Mouse (Mus musculus) left cerebral cortex, postnatal 36 days (tissue): ENCODE data around the gene 1700022I11Rik. TPM values are rescaled to one million over a fixed set of nuclear protein-coding genes. Genes with fewer than 3 reads are reported as not detected.

Experiments used
- DNase-seq, 2 experiments: peaks; one replicate each; pipeline ENCODE4 v3.0.0; 2021 to 2022; ENCODE audit warnings: low spot score in 2 of 2, mixed read lengths in 1 of 2
- intact Hi-C: fragments of 180-260 bp; cut with DNase I; formaldehyde crosslinking; loops from one replicate; pipeline ENCODE4 v1.15.1; 2025
- total RNA-seq, 2 experiments: library from RNA; stranded (reverse); gene quantifications; 2 replicates each; pipeline ENCODE4 v1.2.3; 2021

The 1700022I11Rik gene
- not detected for total RNA-seq

DNA sequence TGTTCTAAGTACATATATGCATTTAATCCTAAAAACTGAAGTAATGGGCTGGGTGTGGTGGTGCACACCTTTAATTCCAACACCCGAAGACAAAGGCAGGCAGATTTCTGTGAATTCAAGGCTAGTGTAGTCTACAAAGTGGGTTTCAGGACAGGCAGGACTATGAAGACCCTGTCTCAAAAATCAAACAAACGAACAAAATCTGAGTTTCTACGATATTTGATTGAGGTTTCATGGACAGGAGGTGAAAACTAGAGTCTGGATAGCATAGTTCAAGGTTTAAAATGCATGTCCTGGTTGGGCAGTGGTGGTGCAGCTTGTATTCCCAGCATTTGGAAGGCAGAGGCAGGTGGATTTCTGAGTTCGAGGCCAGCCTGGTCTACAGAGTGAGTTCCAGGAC, at the start of gene 1700022I11Rik:
Gene 1700022I11Rik, plus strand, starts transcription at position 301 of the 400 bp plus-strand sequence.
- no peak for DNase-seq
- intact Hi-C loops, result no loop called here

DNA sequence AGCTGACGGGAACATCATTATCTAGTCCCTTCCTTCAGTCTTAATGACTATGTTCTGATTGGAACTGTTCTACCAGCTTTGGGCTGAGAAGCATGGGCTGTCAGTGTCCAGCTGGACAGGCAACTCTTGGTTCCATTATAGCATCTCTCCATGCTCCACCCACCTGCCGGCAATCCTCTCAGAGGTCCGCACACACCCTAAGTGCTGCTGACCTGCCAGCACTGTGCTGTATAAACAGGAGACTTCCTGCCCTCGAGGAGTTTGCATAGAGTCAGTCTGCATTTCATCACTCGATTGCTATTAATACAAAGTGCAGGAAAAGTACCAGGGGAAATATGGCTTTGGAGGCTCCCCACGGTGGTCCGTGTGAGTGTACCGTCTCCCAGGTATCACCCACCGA, 48.7 kb upstream of the 1700022I11Rik start:
- intact Hi-C loops, result loop anchor here (5.0 kb wide), 1 partner anchor 33 kb away; no protein-coding TSS in a partner anchor
- peak; percentile 12 to 17 for DNase-seq

DNA sequence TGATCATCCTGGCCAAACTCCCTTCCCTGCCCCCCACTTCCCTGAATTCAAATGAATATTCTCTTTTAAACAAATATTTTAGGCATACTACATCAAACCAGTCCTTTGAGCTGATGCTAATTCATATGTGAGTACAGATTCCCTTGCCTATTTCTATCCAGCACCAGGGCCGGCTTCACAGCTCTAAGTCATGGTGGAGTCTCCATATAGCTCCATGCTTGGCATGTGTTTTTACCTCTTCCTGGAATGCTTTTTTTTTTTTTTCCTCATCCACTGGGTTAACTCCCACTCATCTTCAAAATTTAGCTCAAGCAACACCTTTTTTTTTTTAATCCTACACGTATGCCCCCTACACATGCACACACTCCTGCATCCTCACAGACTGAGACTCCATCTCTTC, 47.9 kb upstream of the 1700022I11Rik start:
- intact Hi-C loops, result loop anchor here (5.0 kb wide), 1 partner anchor 34 kb away; no protein-coding TSS in a partner anchor

DNA sequence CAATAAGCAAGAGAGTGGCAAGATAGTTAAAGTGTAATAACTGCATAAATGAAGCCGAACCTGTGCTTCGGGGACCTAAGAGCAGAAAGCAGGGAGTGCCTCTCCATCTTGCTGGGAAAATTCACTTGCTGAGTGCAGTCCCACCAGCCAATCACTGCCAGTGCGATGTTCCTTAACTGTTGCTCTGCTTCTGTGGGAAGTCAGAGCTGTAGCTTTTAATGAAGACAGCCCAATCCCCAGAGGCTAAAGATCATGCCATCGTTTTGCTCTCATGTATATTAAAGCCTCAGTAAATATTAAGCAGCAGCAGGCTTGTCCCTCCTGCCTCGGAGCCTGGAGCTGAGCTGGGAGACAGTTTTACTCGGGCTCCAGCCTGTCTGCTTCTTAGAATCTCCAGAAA, 47.3 kb upstream of the 1700022I11Rik start:
- intact Hi-C loops, result loop anchor here (5.0 kb wide), 1 partner anchor 35 kb away; no protein-coding TSS in a partner anchor

More for the DNA sequence above, 47.9 kb upstream of the 1700022I11Rik start:
- DNase-seq, result peak; percentile 40 to 53

DNA sequence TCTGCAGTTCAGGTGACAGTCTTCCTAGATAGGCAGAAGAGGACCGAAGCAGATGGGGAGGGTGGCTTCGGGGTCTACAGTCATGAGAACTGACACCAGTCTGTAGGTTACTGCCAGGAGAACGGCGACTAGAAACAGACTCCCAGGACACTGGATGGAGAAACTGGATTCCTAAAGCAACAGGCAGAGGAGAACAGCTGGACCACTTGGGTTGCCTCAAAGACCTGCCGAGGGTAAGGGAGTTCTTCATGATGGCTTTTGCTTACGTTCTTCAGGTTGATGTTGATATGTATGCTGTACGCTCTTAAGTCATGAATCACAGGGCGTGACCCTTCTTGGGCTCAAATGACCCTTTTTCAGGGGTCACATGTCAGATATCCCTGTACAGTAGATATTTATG, 46.9 kb upstream of the 1700022I11Rik start:
- intact Hi-C loops, result loop anchor here (5.0 kb wide), 1 partner anchor 35 kb away; no protein-coding TSS in a partner anchor

More for the DNA sequence above, 47.3 kb upstream of the 1700022I11Rik start:
- peak in 1 of 2 experiments; percentile 46 for DNase-seq

DNA sequence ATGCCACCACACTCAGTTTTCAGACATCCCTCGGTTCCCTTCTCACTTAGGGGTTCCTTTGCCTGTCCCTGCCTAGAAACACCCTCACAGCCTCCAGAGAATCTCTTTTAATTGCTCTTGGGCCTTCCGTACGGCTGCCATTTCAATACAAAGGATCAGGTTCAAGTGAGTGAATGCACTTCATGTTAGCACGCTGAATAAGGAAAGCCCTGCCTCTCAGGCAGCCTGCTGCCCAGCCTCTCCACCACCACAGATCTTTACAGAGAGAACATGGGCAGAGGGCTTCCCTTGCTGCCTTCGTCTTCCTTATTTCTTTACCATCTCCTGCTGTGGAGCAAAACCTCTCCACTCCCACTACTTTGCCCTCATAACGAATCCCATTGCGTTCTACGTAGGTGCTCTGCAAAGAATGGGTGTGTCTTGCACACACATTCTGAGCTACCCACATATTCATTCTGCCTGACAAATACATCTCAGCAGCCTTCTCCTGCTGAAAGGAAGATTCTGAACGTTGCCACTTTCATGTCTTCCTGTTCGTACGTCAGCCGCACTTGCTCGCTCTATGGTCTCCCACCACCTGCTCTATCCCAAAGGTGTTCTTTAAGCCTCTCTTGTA, 45.2 kb upstream of the 1700022I11Rik start:
- DNase-seq, result peak; percentile 31 to 38
- intact Hi-C loops, result loop anchor here (5.0 kb wide), 1 partner anchor 37 kb away; no protein-coding TSS in a partner anchor

More for the DNA sequence above, 46.9 kb upstream of the 1700022I11Rik start:
- peak in 1 of 2 experiments; percentile 14 for DNase-seq

DNA sequence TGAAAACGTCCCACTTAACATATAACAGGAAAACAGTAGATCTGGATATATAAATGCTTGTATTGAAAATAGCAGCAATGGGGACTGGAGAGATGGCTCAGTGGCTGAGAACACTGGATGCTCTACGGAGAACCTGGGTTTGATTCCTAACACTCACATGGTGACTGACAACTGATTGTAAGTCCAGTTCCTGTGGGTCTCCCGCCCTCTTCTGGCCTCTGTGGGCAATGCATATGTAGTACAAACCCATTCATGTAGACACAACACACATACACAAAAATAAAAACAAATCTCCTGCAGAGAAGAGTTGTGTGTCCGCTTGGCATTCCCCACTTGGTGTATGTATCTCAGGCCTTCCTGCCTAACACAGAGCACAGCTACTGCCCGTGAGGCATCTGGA, 41.2 kb upstream of the 1700022I11Rik start:
- intact Hi-C loops, result no loop called here
- DNase-seq, result peak; percentile 2 to 3

DNA sequence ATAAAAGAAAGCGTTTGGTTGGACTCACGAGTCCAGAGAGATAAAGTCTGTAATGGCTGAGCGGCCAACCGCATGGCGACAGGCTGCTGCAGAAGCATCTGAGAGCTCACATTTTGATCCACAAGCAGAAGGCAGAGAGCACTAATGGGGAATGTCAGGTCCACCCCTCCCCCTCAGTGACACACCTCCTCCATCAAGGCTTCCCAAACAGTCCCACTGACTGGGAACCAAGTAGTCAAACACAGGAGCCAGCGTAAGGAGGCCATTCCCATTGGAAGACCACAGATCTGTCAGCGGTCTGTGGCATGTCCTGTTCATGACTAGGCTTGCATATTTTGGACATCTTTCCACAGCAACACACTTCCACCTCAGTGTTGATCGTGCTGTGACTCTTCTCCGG, 40.5 kb upstream of the 1700022I11Rik start:
- DNase-seq, result peak; percentile 2
- intact Hi-C loops, result no loop called here

DNA sequence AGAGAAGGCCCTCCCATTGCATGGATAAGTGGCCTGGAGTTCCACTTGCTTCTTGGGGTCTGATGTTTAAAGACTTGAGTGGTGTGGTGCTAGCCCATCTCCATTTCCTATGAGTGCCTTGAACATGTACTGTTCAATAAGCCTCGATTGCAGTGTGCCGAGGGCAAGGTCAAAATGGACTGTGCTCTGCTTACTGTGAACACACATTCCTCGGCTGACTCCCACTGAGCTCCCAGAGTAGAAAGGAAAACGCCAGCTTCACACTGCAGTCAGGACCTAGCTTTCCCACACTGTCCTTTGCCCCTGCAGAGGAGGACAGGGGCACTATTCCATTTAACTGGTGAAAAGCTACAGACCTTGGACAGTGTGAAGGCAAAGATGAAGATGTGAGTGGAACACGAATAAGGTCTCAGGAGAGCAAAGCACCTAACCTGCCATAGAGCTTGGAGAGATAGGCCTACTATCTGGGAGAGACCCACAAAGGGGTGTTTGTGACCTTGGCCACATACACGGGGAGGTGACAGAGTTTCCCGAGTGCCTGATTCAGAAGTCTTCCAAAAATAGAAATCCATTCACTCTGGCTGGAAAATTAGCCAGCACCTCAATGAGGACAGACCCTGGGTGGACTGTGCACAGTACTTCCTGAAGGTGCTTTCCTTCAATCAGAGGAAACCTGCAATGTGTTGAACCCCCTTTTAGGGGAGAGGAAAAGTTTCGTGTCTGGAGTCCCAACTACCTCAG, 37.0 kb upstream of the 1700022I11Rik start:
- peak; percentile 2 to 3 for DNase-seq
- intact Hi-C loops, result no loop called here

DNA sequence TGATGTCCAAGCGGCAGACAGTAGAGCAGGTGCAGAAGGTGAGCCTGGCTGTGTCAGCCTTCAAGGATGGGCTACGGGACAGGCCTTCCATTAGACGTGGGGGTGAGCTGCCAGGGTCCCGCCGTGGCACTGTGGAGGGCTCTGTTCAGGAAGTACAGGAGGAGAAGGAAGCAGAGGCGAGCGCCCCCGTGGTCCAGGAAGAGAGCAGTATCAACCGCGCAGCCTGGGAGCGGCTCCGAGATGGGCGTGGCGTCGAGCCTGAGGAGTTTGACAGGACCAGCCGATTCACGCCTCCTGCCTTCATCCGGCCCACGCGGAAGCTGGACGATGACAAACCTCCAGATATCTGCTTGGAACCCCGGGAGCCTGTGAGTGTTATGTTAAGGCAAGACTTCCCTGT, 35.8 kb upstream of the 1700022I11Rik start:
- intact Hi-C loops, result no loop called here
- peak; percentile 60 to 73 for DNase-seq

DNA sequence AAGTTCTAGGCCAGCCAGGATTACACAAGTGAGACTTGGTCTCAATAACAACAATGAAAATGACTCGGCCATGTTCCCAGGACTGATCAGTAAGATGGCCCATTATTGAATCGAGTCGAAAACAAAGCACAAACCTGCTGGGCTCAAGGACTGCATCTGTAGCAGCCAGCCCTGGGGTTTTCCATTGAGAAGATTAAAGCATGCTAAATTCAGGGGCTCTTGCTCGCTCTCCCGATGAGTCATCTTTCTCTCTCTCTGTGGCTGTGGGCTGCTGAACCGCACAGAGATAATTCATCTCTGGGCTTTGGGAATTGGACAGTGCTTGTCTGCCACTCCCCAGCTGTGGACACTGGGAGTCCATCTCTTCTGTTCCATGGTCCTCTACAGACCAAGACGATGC, 28.0 kb upstream of the 1700022I11Rik start:
- peak in 1 of 2 experiments; percentile 52 for DNase-seq
- intact Hi-C loops, result no loop called here

DNA sequence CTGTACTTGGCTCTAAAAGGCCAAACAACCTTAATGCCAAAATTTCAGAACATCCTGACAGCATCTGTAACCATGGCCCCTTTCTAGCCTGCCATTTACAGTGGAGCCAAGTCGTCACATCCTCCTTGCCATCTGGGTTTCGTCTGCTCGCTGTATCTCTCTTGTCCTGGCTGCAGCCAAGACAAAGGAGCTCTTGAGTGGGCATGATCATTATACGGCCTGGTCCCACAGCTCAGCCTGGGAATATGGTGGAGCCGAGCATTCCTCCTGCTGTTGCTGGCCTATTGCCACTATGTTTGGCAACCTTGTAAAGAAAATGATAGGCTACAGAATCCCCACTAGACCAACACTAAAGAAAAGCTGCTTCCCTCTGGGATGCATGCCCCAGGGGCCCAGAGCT, 26.1 kb upstream of the 1700022I11Rik start:
- intact Hi-C loops, result no loop called here
- peak in 1 of 2 experiments; percentile 22 for DNase-seq

DNA sequence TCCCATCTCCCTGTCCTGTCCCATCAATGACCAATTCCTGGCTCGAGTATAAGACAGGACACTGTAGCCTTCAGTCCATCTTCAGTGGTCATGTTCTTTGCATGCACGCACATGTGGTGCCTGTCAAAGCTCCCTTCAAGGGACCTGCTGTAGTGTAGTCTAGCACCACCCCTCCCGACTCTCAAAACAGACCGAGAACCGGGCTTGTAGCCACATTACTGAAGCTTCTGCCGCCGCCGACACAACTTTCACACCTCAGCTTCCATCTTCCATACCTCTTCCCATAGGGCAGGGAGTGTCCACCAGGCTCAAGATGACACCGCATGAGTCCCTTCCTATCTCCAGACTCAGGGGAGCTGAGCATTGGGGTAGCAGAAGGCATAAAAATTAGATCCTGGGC, 25.2 kb upstream of the 1700022I11Rik start:
- no peak for DNase-seq
- intact Hi-C loops, result no loop called here

DNA sequence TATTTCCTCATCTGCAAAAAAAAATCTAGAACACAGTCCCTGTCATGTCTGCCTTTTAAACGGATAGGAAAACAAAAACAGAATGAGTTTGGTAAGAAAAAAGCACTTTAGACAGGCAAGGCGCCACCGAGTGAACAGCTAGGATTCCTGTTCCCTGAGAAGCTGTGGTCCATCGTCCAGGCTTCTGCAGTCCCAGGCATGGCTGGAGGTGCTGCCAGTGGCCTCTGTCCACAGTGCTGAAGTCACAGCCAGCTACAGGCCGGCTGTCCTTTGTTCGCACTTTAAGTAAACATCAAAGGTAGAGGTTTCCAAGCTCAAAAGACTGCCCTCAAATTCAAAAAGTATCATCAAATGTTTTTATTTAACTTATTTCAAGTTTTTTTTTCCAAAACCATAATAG, 24.4 kb upstream of the 1700022I11Rik start:
- intact Hi-C loops, result no loop called here
- DNase-seq, result peak in 1 of 2 experiments; percentile 10

DNA sequence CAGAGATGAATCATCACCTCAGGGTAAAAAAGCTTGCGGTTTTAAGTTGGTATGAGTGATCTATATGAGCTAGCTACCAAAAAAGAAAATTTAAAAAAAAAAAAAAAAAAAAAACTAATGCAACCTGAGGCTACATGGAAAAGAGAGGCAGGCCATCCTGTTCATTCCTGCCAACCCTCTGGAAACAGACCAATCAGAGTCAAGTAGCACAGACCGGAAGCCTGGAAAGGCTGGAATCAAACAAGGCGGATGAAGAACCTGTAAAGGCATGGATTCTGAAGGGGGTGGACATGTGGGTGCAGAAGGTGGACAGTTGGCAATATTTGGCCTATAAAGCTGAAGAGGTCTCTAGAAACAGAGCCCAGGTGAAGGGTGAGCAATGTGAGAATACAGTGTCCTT, 24.0 kb upstream of the 1700022I11Rik start:
- DNase-seq, result peak; percentile 19 to 45
- intact Hi-C loops, result no loop called here

DNA sequence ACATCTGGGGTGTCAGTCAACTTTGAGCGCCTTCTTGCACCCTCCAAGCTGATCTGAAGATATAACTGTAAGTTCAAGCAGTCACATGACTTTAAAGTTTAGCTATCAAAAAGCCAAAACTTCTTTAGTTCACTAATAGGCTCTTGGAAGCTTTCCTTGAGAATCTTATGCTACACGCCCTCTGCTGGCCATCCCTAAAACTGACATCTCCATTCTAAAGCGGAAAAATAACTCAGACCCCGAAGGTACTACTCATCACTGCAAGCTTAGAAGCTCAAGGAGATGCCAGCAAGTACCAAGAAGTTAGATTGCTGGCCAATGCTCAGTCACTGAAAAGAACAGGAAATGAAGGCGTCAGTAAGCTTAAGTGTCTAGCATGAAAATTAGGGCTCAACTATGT, 23.5 kb upstream of the 1700022I11Rik start:
- intact Hi-C loops, result loop anchor here (2.0 kb wide), 1 partner anchor 59 kb away; no protein-coding TSS in a partner anchor
- DNase-seq, result peak; percentile 53 to 74

DNA sequence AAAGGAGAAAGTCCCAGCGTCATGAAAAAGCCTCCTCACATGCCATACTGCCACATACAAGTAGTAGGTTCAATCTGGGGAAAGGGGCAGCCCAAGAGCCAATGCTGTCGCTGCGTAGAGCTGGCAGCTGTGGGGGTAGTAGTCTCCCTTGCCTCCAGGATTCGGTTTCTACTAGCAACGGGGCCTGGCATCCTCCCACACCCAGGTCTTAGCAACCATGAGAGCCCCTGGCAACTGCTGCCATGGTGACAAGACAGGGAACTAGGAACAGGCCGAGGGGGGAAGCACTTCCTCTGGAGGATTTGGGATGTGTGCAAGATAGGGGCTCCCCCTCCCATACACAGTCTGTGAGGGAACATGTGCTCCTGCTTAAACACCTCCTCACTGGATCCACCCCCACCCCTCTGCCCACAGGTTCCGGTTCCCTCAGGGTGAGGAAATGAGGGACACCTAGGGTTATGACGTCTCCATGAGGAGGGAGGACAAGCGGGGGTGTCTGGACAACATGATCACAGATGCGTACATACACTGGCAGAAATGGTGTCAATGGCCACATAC, 22.6 kb upstream of the 1700022I11Rik start:
- DNase-seq, result peak; percentile 90 to 92
- intact Hi-C loops, result loop anchor here (2.0 kb wide), 1 partner anchor 60 kb away; no protein-coding TSS in a partner anchor

DNA sequence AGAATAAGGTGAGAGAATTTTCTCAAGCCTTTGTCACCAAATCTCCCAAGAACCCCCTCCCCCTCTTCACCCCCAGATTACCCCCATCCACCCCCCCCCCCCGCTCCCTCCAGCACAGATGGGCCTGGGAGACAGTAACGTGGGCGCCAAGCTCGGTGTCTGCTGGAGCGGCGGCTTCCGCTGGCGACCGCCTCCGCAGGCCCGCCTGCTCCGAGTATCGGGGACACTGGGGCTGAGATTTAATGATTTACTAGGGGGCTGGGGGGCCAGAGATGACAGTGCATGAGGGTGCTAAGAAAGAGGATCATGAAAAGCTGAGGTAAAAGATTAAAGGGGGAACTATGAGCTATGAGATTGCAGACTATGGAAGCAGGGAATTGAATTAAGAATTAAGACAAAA, 20.9 kb upstream of the 1700022I11Rik start:
- intact Hi-C loops, result no loop called here
- peak in 1 of 2 experiments; percentile 65 for DNase-seq

DNA sequence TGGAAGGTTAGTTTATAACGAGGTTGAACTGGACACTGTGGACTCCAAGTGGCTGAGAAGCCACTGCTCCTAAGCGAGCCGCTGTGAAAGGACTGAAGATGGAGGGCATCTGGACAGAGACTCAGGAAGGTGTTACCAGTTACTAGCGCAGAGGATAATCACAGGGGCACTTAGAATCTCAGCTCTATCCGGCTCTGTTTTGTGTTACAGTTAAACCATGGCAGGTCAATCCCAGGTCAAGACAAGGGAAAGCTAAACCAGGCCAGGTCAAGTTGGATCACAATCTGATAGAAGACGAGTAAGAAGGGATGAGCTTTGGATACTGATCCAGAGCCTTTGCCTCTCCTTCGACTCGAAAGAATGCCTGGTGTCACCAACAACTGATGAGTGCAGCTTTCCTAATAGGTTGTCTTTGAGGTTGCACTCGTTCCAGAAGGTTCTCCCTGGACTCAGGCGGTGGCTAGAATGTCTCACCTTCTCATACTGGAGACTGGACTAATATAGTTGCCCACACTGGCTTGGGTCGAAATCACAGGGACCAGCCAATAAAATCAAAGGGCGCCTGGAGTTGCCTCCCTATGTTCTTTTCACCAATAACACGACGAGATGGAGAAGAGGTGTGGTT, 20.2 kb upstream of the 1700022I11Rik start:
- intact Hi-C loops, result loop anchor here (1.0 kb wide), 1 partner anchor 32 kb away; no protein-coding TSS in a partner anchor
- DNase-seq, result no peak

DNA sequence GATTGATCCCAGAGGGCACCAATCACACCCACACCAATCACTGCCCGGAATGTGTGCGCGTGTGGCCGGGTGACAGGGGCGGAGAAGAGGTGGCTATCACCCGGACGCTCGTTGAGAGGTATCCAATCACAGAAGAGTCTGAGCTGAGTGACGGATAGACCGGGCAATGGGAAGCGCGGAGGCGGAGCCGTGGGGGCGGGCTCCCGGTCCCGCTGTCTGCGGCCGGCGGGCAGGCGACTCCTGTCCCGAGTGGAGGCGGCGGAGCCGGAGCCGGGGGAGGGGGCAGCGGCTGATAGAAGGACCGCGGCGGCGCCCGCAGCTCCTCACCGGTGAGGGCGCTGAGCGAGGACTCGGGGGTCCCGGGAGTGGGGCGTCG, 19.7 kb upstream of the 1700022I11Rik start, which contains the start of gene Dnajb5:
Gene Dnajb5, plus strand, starts transcription at position 139 of the 376 bp plus-strand sequence.
- intact Hi-C loops, result loop anchor here (1.0 kb wide), 1 partner anchor 32 kb away; no protein-coding TSS in a partner anchor

More for the DNA sequence above, 19.7 kb upstream of the 1700022I11Rik start, which contains the start of gene Dnajb5:
- DNase-seq, result peak; percentile 99 to 100
